Mouse (Mus musculus): Measurements from ENCODE around the gene Radil.
A peak's percentile ranks its signal among the peaks of the same experiment; 100 is the strongest.

Gene Radil

GRCm38 (mm10) chr5:142483581-142483980 is 67.3 kb downstream of the Radil start:
- no peak for DNase-seq (ENCODE audit: low spot score)

DNA sequence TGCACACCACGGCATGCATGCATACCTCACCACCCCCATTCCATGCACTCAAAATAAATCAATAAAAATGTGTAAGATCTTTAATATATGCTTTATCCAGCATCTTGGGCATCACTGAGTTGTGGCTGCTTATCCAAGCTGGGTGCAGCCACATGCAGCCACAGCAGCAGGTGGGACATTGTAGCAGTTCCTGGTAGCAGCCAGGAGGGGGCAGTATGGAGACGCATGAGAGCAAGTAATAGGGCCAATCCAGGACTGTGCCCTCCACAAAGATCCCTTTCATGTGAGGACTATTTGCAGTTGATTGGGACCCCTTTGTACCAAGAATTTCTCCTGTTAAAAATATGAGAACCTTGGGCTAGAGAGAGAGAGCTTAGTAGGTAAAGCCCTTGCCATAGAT is 68.4 kb downstream of the Radil start:
- no peak for DNase-seq (ENCODE audit: low spot score)

- DNase-seq (ENCODE audit: low spot score), result peak; percentile 50
Measured at GRCm38 (mm10) chr5:142478829-142479435, 72.0 kb downstream of the Radil start.

DNA sequence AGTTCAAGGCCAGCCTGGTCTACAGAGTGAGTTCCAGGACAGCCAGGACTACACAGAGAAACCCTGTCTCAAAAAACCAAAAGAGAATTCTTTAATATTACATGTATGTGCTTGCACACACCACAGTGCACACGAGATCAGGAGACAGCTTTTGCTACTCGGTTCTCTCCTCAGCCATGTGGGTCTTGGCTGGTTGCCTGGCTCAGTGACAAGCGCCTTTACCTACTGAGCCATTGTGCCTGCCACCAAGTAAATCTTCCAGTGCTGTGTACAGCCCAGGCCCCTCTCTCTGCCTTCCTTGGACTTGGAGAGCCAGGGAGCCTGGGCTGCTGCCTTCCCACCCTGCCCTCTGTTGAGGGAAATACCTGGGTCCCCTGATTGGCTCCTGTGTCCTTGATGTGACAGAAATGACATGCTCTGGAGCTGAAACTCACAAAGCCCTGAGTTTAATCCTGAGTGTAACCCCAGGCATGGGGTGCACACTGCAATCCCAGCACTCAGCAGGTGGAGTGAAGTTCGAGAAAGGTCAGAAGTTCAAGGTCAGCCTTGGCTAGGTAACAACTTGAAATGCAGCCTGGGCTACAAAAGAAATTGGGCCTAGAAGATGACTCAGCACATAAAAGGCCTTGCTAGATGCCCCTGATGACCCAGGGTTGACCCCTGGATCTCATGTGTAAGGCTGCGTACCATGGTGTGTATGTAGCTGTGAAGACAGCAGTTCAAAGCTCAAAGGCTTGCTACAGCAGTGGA is 72.9 kb downstream of the Radil start:
- DNase-seq (ENCODE audit: low spot score), result no peak

GRCm38 (mm10) chr5:142477346-142477745 is 73.6 kb downstream of the Radil start:
- no peak for DNase-seq (ENCODE audit: low spot score)

GRCm38 (mm10) chr5:142475669-142476068 is 75.2 kb downstream of the Radil start:
- no peak for DNase-seq (ENCODE audit: low spot score)

- DNase-seq (ENCODE audit: low spot score), result no peak
Measured at GRCm38 (mm10) chr5:142473696-142474095, 77.2 kb downstream of the Radil start.

- DNase-seq (ENCODE audit: low spot score), result no peak
Measured at GRCm38 (mm10) chr5:142469796-142470195, 81.1 kb downstream of the Radil start.

DNA sequence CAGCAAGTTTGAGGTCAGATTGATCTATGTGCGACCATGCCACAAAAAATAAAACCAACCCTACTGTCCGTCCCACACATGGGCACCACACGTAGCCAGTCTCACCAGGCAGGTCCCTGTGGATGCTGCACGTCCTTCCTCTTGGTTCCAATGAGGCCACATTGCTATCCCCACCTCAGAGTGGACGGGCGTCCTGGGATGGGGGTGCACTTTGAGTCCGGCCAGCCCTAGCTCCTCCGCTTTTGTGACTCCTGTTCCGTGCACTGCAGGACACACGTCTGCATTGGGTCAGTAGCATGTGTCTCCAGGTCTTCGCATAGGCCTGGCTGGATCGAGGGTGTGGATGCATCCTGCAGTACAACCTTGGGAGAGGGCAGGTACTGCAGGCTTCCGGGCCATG is 82.5 kb downstream of the Radil start:
- DNase-seq (ENCODE audit: low spot score), result no peak

GRCm38 (mm10) chr5:142463461-142464454 is 87.1 kb downstream of the Radil start, which contains the start of gene Ap5z1:
Ap5z1 (plus strand) TSS chr5:142463944.
- peak; percentile 84 for DNase-seq (ENCODE audit: low spot score)

- DNase-seq (ENCODE audit: low spot score), result no peak
Measured at GRCm38 (mm10) chr5:142463011-142463410, 87.9 kb downstream of the Radil start.

DNA sequence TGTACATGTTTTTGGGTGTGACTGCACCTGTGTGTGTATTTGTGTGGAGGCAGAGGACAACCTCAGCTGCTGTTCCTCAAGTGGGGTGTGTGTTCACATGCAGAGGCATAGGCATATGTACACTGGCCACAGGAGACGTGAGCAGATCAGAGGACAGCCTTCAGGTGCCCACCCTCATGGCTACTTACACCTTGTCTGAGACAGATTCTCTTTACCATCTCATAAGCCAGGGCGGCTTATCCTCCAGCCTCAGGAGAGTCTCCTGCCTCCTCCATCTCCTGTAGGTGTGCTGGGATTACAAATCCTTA is 88.3 kb downstream of the Radil start:
- DNase-seq (ENCODE audit: low spot score), result no peak

DNA sequence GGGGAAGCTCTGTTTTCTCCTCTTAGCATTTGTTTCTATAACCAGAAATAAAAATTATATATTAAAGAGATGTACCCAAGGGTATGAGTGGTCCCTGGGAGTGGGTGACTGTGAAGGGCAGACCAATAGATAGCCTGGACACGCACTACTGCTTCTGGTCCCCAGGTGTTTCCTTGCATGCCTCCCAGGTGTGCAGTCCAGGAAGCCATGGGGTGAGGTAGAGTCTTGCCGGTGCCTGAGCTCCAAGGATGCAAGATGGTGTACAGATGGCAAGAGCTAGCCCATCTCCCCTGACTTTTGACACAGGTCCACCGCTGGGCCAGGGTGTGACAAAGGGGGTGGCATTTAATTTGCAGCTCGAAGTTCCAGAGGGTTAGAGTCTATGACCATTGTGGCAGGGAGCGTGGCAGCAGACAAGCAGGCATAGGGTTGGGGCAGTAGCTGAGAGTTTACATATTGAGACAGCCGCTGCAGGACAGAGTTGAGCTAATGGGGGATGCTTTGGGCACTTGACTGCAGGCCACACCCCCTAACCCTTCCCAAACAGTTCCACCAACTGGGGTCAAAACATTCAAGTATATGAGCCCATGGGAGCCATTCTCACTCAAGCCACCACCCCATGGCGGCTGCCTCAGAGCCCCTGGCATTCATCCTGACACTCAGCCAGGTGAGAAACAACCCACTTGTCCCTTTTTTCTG is 88.8 kb downstream of the Radil start:
- no peak for DNase-seq (ENCODE audit: low spot score)

- DNase-seq (ENCODE audit: low spot score), result no peak
Measured at GRCm38 (mm10) chr5:142459834-142460233, 91.1 kb downstream of the Radil start.

GRCm38 (mm10) chr5:142458791-142459557 is 91.9 kb downstream of the Radil start:
- no peak for DNase-seq (ENCODE audit: low spot score)

- DNase-seq (ENCODE audit: low spot score), result no peak
Measured at GRCm38 (mm10) chr5:142457345-142457744, 93.6 kb downstream of the Radil start.

- no peak for DNase-seq (ENCODE audit: low spot score)
Measured at GRCm38 (mm10) chr5:142456318-142456717, 94.6 kb downstream of the Radil start.

- no peak for DNase-seq (ENCODE audit: low spot score)
Measured at GRCm38 (mm10) chr5:142453742-142454141, 97.2 kb downstream of the Radil start.

DNA sequence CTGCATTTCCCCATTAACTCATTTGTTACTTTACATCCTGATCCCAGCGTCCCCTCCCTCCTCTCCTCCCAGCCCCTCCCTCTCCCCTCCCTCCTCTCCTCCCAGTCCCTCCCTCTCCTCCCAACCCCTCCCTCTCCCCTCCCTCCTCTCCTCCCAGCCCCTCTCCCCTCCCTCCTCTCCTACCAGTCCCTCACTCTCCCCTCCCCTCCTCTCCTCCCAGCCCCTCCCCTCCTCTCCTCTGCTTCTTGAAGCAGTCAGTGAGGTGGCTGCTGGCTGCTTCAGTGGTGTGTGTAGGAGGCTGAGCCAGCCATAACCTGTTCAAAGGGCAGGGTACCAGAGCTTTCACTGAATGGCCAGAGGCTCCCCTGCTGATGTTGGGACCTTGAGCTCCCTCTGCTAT is 99.1 kb downstream of the Radil start:
- DNase-seq (ENCODE audit: low spot score), result no peak

GRCm38 (mm10) chr5:142450846-142451245 is 100.1 kb downstream of the Radil start:
- no peak for DNase-seq (ENCODE audit: low spot score)

GRCm38 (mm10) chr5:142448623-142449022 is 102.3 kb downstream of the Radil start:
- DNase-seq (ENCODE audit: low spot score), result no peak
